Mouse (Mus musculus): ENCODE data around the gene Atp2b1. TPM values are rescaled to one million over a fixed set of nuclear protein-coding genes. Genes with fewer than 3 reads are reported as not detected.

The Atp2b1 gene
- 301 and 305 TPM in 2 replicates for polyA plus RNA-seq (2015; fragmentation: Nextera tagmentation; extraction: Ambion mirVana)

GRCm38 (mm10) chr10:98913961-98914809 is at the start of gene Atp2b1:
TSS of gene Atp2b1 (plus strand) at chr10:98914406.
- Histone ChIP-seq H3K4me2 (peak within 1 kb of the TSS; percentile 68), H3K9ac (peak within 1 kb of the TSS; percentile 87), H3K36me3 (no peaks in the 10 kb centered on the region), H3K4me3 (peak within 1 kb of the TSS; percentile 92), H3K27ac (replicated peaks) (peak within 1 kb of the TSS; percentile 99), H3K4me1 (replicated peaks) (peaks cover 14% of the 10 kb centered on the region), H3K27me3 (no peaks in the 10 kb centered on the region), H3K9me3 (no peaks in the 10 kb centered on the region)
- peak; percentile 96 for ATAC-seq (ENCODE audit: low FRiP score, low read depth)
- WGBS = under 1% methylated on average over 80 of the region's 120 CpGs

- ATAC-seq (ENCODE audit: low FRiP score, low read depth) = no peak
- H3K36me3 ChIP-seq = no peaks in the 10 kb centered on the region
- no peaks in the 10 kb centered on the region for H3K4me1 ChIP-seq (replicated peaks)
- no peaks in the 10 kb centered on the region for H3K9me3 ChIP-seq
- no peak overlapping the region for H3K4me3 ChIP-seq
- WGBS = 87% methylated on average over 3 of the region's 3 CpGs
- no peak overlapping the region for H3K9ac ChIP-seq
- no peak overlapping the region for H3K27ac ChIP-seq (replicated peaks)
- H3K27me3 ChIP-seq = no peaks in the 10 kb centered on the region
- H3K4me2 ChIP-seq = no peak overlapping the region
Observed at GRCm38 (mm10) chr10:98864851-98865250, 49.4 kb upstream of the Atp2b1 start.

DNA sequence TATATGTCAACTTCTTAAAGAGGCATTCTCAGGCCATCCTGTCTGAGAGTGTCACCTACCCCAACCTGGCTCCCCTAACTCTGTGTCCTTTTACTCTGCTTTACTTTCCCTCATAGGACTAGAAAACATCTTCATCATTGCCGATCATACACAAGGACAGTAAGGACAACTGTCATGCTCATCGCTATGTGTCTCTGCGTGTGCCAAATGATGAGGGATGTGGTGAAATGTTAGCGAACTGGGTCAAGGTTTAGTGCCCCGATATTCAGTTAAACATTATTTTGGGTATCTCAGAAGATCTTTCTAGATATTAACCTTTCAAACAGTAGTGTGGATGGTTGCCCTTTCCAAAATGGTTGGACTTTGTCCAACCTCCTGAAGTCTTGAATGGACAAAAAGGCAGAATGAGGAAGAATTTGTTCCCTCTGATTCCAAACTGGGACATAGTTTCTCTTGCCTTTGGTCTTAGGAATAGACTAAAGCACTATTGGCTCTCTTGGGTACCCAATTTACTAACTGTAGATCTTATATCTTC is 47.3 kb upstream of the Atp2b1 start:
- 97% methylated on average over 5 of the region's 5 CpGs for WGBS
- Histone ChIP-seq H3K36me3 (no peaks in the 10 kb centered on the region), H3K4me1 (replicated peaks) (no peaks in the 10 kb centered on the region), H3K4me3 (no peak overlapping the region), H3K4me2 (no peak overlapping the region), H3K27me3 (no peaks in the 10 kb centered on the region), H3K9me3 (no peaks in the 10 kb centered on the region), H3K27ac (replicated peaks) (no peak overlapping the region), H3K9ac (no peak overlapping the region)
- no peak for ATAC-seq (ENCODE audit: low FRiP score, low read depth)

DNA sequence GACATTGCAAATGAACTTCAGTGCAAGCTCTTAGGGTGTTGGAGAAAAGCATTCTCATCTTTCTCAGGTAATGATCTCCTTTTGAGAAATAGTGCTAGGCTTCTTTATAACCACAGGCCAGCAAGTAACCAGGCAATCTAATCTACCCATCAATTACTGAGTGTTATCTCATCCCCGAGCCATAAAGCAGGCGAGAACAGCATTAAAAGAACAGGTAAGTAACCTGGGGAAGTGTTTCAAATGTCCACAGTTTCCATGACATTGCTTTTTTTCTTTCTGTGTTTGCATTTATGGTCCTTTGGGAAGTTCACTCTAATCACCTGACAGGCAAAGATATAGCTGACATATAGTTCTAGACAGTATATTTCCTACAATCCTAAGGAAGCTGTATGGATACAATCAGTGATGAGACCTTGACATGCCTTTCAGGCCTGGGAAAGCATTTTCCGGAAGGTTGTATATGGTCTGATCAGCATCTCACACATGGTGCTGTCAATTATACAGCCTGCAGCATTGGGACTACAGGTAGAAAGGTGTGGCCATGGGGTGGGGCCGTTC is 45.8 kb upstream of the Atp2b1 start:
- no peaks in the 10 kb centered on the region for H3K9me3 ChIP-seq
- no peak overlapping the region for H3K9ac ChIP-seq
- no peaks in the 10 kb centered on the region for H3K36me3 ChIP-seq
- no peaks in the 10 kb centered on the region for H3K27me3 ChIP-seq
- no peak overlapping the region for H3K4me3 ChIP-seq
- ATAC-seq (ENCODE audit: low FRiP score, low read depth) = no peak
- 91% methylated on average over 4 of the region's 4 CpGs for WGBS
- H3K4me2 ChIP-seq = no peak overlapping the region
- no peak overlapping the region for H3K27ac ChIP-seq (replicated peaks)
- H3K4me1 ChIP-seq (replicated peaks) = no peaks in the 10 kb centered on the region

DNA sequence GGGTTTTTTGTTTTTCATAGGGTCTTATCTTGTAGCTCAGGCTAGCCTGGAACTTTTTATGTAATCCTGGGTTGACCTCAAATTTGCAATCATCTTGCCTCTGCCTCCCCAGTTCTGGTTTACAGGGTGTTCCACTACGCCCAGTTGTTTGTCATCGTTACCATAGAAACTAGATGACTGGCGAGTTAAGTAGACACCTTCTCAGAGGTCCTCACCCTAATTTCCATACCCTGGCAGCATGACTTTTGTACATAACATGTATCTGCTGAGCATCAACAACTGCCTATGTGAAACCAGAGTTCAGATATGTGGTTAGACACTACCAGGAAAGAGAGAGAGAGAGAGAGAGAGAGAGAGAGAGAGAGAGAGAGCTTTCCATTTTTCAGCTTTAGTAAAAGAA is 36.4 kb upstream of the Atp2b1 start:
- no peaks in the 10 kb centered on the region for H3K27me3 ChIP-seq
- no peak overlapping the region for H3K4me2 ChIP-seq
- no peak for ATAC-seq (ENCODE audit: low FRiP score, low read depth)
- no peak overlapping the region for H3K4me3 ChIP-seq
- 67% methylated on average over 3 of the region's 3 CpGs for WGBS
- no peak overlapping the region for H3K9ac ChIP-seq
- no peaks in the 10 kb centered on the region for H3K4me1 ChIP-seq (replicated peaks)
- H3K9me3 ChIP-seq = no peaks in the 10 kb centered on the region
- H3K36me3 ChIP-seq = no peaks in the 10 kb centered on the region
- no peak overlapping the region for H3K27ac ChIP-seq (replicated peaks)

GRCm38 (mm10) chr10:98878636-98879035 is 35.6 kb upstream of the Atp2b1 start:
- no peak overlapping the region for H3K9ac ChIP-seq
- no peaks in the 10 kb centered on the region for H3K9me3 ChIP-seq
- no peak overlapping the region for H3K27ac ChIP-seq (replicated peaks)
- no peak overlapping the region for H3K4me3 ChIP-seq
- H3K27me3 ChIP-seq = no peaks in the 10 kb centered on the region
- no peak overlapping the region for H3K4me2 ChIP-seq
- no peak for ATAC-seq (ENCODE audit: low FRiP score, low read depth)
- 61% methylated on average over 2 of the region's 2 CpGs for WGBS
- H3K4me1 ChIP-seq (replicated peaks) = no peaks in the 10 kb centered on the region
- H3K36me3 ChIP-seq = no peaks in the 10 kb centered on the region

DNA sequence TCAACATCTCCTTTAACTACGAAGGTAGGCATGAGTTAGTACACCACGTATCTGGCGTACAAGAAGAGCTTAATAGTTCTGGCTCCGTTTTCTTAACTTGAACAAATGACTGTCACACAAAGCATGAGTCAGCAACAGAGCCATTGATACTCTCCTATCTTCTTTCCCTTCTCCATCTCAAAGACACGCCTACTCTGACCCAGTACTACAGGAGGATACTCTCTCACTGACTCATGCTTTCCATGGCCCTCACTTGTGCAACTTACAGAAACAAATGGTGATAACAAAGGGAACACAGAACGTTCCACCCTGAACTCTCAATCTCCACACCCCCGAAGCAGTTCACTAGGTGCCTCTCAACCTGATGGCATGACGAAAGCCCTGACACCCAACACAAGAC is 34.1 kb upstream of the Atp2b1 start:
- Histone ChIP-seq H3K4me3 (no peak overlapping the region), H3K27ac (replicated peaks) (no peak overlapping the region), H3K4me2 (no peak overlapping the region), H3K27me3 (no peaks in the 10 kb centered on the region), H3K4me1 (replicated peaks) (no peaks in the 10 kb centered on the region), H3K36me3 (no peaks in the 10 kb centered on the region), H3K9me3 (no peaks in the 10 kb centered on the region), H3K9ac (no peak overlapping the region)
- ATAC-seq (ENCODE audit: low FRiP score, low read depth) = no peak
- WGBS = 91% methylated on average over 8 of the region's 8 CpGs

DNA sequence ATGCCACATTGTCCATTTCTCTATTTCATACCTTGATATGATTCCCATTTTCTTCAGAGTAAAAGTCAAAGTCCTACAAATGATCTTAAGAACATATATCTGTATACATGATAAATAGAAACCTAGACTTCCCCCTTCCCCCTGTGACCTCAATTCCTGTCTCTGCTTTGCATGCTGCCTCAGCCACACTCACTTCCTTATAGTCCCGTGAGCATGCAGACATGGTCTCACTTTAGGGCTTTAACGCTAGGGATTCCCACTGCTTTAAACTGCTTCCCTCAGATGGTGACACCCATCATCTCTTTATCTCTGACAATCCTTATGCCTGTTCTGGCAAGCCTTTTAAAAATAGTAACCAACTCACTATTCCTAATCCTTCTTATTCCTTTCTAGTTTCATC is 33.5 kb upstream of the Atp2b1 start:
- Histone ChIP-seq H3K4me1 (replicated peaks) (no peaks in the 10 kb centered on the region), H3K9ac (no peak overlapping the region), H3K27ac (replicated peaks) (no peak overlapping the region), H3K36me3 (no peaks in the 10 kb centered on the region), H3K27me3 (no peaks in the 10 kb centered on the region), H3K4me2 (no peak overlapping the region), H3K9me3 (no peaks in the 10 kb centered on the region), H3K4me3 (no peak overlapping the region)
- no peak for ATAC-seq (ENCODE audit: low FRiP score, low read depth)
- WGBS = 89% methylated on average over 2 of the region's 2 CpGs

- Histone ChIP-seq H3K36me3 (no peaks in the 10 kb centered on the region), H3K4me3 (no peak overlapping the region), H3K4me1 (replicated peaks) (no peaks in the 10 kb centered on the region), H3K27ac (replicated peaks) (no peak overlapping the region), H3K4me2 (no peak overlapping the region), H3K27me3 (no peaks in the 10 kb centered on the region), H3K9ac (no peak overlapping the region), H3K9me3 (no peaks in the 10 kb centered on the region)
- no peak for ATAC-seq (ENCODE audit: low FRiP score, low read depth)
- WGBS = 90% methylated on average over 6 of the region's 6 CpGs
Observed at GRCm38 (mm10) chr10:98881492-98881891, 32.7 kb upstream of the Atp2b1 start.

GRCm38 (mm10) chr10:98882587-98882986 is 31.6 kb upstream of the Atp2b1 start:
- Histone ChIP-seq H3K27ac (replicated peaks) (no peak overlapping the region), H3K4me3 (no peak overlapping the region), H3K4me1 (replicated peaks) (no peaks in the 10 kb centered on the region), H3K27me3 (no peaks in the 10 kb centered on the region), H3K9me3 (no peaks in the 10 kb centered on the region), H3K9ac (no peak overlapping the region), H3K4me2 (no peak overlapping the region), H3K36me3 (no peaks in the 10 kb centered on the region)
- 92% methylated on average over 5 of the region's 5 CpGs for WGBS
- no peak for ATAC-seq (ENCODE audit: low FRiP score, low read depth)

DNA sequence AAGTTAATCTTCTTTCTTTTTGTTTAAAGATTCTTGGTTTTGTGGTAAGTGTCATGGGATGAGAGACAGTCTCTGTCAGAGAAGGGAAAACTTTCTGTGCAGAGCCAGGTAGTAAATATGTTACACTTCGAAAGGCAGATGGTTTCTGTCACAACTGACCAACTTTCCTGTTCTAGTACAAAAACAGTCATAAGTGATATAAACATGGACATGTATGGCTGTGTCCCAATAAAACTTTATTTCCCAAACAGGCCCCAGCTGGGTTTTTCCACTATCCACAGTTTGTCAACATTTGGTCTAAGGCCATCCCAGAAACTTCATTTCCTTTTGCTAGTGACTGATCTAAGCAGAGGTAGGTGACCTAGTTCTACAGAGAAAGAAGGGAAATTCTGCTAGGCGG is 29.8 kb upstream of the Atp2b1 start:
- Histone ChIP-seq H3K27me3 (no peaks in the 10 kb centered on the region), H3K36me3 (no peaks in the 10 kb centered on the region), H3K4me2 (no peak overlapping the region), H3K4me1 (replicated peaks) (no peaks in the 10 kb centered on the region), H3K4me3 (no peak overlapping the region), H3K27ac (replicated peaks) (no peak overlapping the region), H3K9me3 (no peaks in the 10 kb centered on the region), H3K9ac (no peak overlapping the region)
- 94% methylated on average over 2 of the region's 2 CpGs for WGBS
- no peak for ATAC-seq (ENCODE audit: low FRiP score, low read depth)

GRCm38 (mm10) chr10:98886770-98887271 is 27.4 kb upstream of the Atp2b1 start:
- Histone ChIP-seq H3K27me3 (no peaks in the 10 kb centered on the region), H3K36me3 (no peaks in the 10 kb centered on the region), H3K9me3 (no peaks in the 10 kb centered on the region), H3K4me3 (no peak overlapping the region), H3K9ac (no peak overlapping the region), H3K4me2 (no peak overlapping the region), H3K4me1 (replicated peaks) (no peaks in the 10 kb centered on the region), H3K27ac (replicated peaks) (no peak overlapping the region)
- WGBS = 93% methylated on average over 3 of the region's 3 CpGs
- ATAC-seq (ENCODE audit: low FRiP score, low read depth) = no peak
